In genomic region chrY:4160371-4160770, GRCm38 (mm10) we compare ENCODE assay signal across 22 mouse cellular contexts.
DNase-seq lines count a peak whose midpoint lies in the region; ATAC-seq and TF ChIP-seq lines count a peak whose summit lies in the region.
"Had no signal": no experiment of that assay in that cellular context is flagged by ENCODE, and none has a peak within 500 bp of the region (broad histone marks: within the 10 kb centered on the region; RNA-seq: fewer than 3 reads in every experiment).

No protein-coding gene starts in this region.

- no peak for TF ChIP-seq POLR2A in MEL (IDR thresholded peaks at IDR 0.05; ENCODE audit: control insufficient read depth in 1 of 2, insufficient read depth in 1 of 2, low read depth in 1 of 2, low read length in 2 of 2, poor library complexity in 1 of 2)
- TF ChIP-seq POLR2A in brain, embryonic 14.5 days (IDR thresholded peaks at IDR 0.05; ENCODE audit: borderline replicate concordance, extremely low read depth, insufficient read depth, insufficient read length, poor library complexity, severe bottlenecking) = no peak

- H3K79me2 ChIP-seq in MEL (ENCODE audit: control insufficient read depth, insufficient read depth, low read length, poor library complexity) = no peaks in the 10 kb centered on the region

- peak; percentile 71 for DNase-seq in 416B (ENCODE audit: low read depth)
- peak; percentile 62 for DNase-seq in MEL (ENCODE audit: low read depth, low spot score)
- DNase-seq in R1 (ENCODE audit: low read depth, low spot score) = peak; percentile 3
- peak; percentile 6 for DNase-seq in brain, embryonic 14.5 days (ENCODE audit: low read depth)
- no peak for DNase-seq in heart, postnatal 10 days
- no peak for DNase-seq in ovary, postnatal 36 days (ENCODE audit: low spot score)
- no peak for DNase-seq in hindbrain, embryonic 14.5 days (ENCODE audit: low spot score)
- no peak for DNase-seq in lung, postnatal 10 days
- DNase-seq: adrenal gland, adult 8-10 months; cerebellum, adult 2 months; gastrocnemius, postnatal 14 days; heart, adult 2 months; kidney, adult 8-10 months had no signal

- no peaks in the 10 kb centered on the region for H3K9me3 ChIP-seq in MEL (replicated peaks; ENCODE audit: insufficient read depth, low read length)
- no peaks in the 10 kb centered on the region for H3K9me3 ChIP-seq in hindbrain, embryonic 14.5 days (ENCODE audit: control insufficient read depth, low read length)
- H3K9me3 ChIP-seq: embryonic facial prominence, embryonic 10.5 days; G1E; heart, embryonic 15.5 days; hindbrain, embryonic 10.5 days; hindbrain, embryonic 15.5 days had no signal

- TF ChIP-seq EP300 in MEL (IDR thresholded peaks at IDR 0.05; ENCODE audit: low read depth in 1 of 2, low read length in 2 of 2) = no peak

- H3K4me3 ChIP-seq in MEL (ENCODE audit: control insufficient read depth in 1 of 2, insufficient read depth in 1 of 2, low read depth in 2 of 2, low read length in 2 of 2) = no peak overlapping the region
- H3K4me3 ChIP-seq in hindbrain, embryonic 14.5 days (replicated peaks; ENCODE audit: low read length) = no peak overlapping the region
- H3K4me3 ChIP-seq: embryonic facial prominence, embryonic 10.5 days; heart, adult 2 months; heart, embryonic 15.5 days; hindbrain, embryonic 10.5 days; hindbrain, embryonic 15.5 days had no signal

- H3K4me2 ChIP-seq in hindbrain, embryonic 14.5 days (replicated peaks) = no peak overlapping the region
- H3K4me2 ChIP-seq: heart, embryonic 11.5 days; heart, embryonic 15.5 days; hindbrain, embryonic 15.5 days had no signal

- intact Hi-C loops in heart, postnatal 10 days (cut with DNase I) = no loop called here

- H3K27me3 ChIP-seq in MEL (ENCODE audit: control insufficient read depth in 1 of 2, insufficient read depth in 2 of 2, low read length in 2 of 2) = no peaks in the 10 kb centered on the region
- no peaks in the 10 kb centered on the region for H3K27me3 ChIP-seq in hindbrain, embryonic 14.5 days (ENCODE audit: control insufficient read depth, insufficient read depth, low read length)
- H3K27me3 ChIP-seq: heart, embryonic 15.5 days; hindbrain, embryonic 15.5 days had no signal

- ATAC-seq in hindbrain, embryonic 14.5 days (ENCODE audit: low FRiP score) = no peak
- ATAC-seq: forebrain, embryonic 14.5 days; inflammation-experienced regulatory T-cells, adult 6 months; intestine, postnatal 0 days had no signal

- WGBS in hindbrain, embryonic 14.5 days = 71% methylated on average over 2 of the region's 2 CpGs

- no peak overlapping the region for H3K9ac ChIP-seq in MEL (ENCODE audit: control insufficient read depth, low read depth, low read length, poor library complexity, severe bottlenecking)
- no peak overlapping the region for H3K9ac ChIP-seq in hindbrain, embryonic 14.5 days
- H3K9ac ChIP-seq: heart, embryonic 15.5 days; hindbrain, embryonic 15.5 days had no signal

- no peak for TF ChIP-seq RAD21 in MEL (IDR thresholded peaks at IDR 0.05; ENCODE audit: low read depth, low read length)

- no peak for TF ChIP-seq CTCF in MEL (IDR thresholded peaks at IDR 0.05 in 2 of 3, conservative IDR thresholded peaks at IDR 0.05 in 1 of 3; ENCODE audit: control insufficient read depth in 1 of 3, insufficient read depth in 1 of 3, low read depth in 2 of 3, low read length in 3 of 3, poor library complexity in 1 of 3, severe bottlenecking in 1 of 3)
- TF ChIP-seq CTCF in brain, embryonic 14.5 days (IDR thresholded peaks at IDR 0.05; ENCODE audit: borderline replicate concordance, extremely low read depth, insufficient read depth, insufficient read length) = no peak

- no peak overlapping the region for H3K27ac ChIP-seq in MEL (ENCODE audit: control insufficient read depth, low read depth, low read length)
- H3K27ac ChIP-seq in hindbrain, embryonic 14.5 days = no peak overlapping the region
- H3K27ac ChIP-seq: embryonic facial prominence, embryonic 10.5 days; heart, adult 2 months; heart, embryonic 15.5 days; hindbrain, embryonic 10.5 days; hindbrain, embryonic 15.5 days had no signal

- no peaks in the 10 kb centered on the region for H3K4me1 ChIP-seq in MEL (ENCODE audit: control insufficient read depth in 1 of 2, insufficient read depth in 2 of 2, low read length in 2 of 2)
- no peaks in the 10 kb centered on the region for H3K4me1 ChIP-seq in hindbrain, embryonic 14.5 days (replicated peaks; ENCODE audit: control insufficient read depth, insufficient read depth, low read length)
- H3K4me1 ChIP-seq: embryonic facial prominence, embryonic 10.5 days; heart, embryonic 15.5 days; hindbrain, embryonic 10.5 days; hindbrain, embryonic 15.5 days had no signal

- no peaks in the 10 kb centered on the region for H3K36me3 ChIP-seq in MEL (ENCODE audit: control insufficient read depth in 1 of 2, insufficient read depth in 2 of 2, low read length in 2 of 2)
- no peaks in the 10 kb centered on the region for H3K36me3 ChIP-seq in hindbrain, embryonic 14.5 days (replicated peaks; ENCODE audit: control insufficient read depth, insufficient read depth)
- H3K36me3 ChIP-seq: embryonic facial prominence, embryonic 10.5 days; G1E; heart, embryonic 15.5 days; hindbrain, embryonic 10.5 days; hindbrain, embryonic 15.5 days had no signal

TF ChIP-seq in MEL, 35 proteins besides CTCF, POLR2A, EP300 and RAD21:
- TF ChIP-seq ZC3H11A (IDR thresholded peaks at IDR 0.05; ENCODE audit: low read depth, low read length) (no peak), MAZ (IDR thresholded peaks at IDR 0.05; ENCODE audit: low read depth, low read length) (no peak), USF1 (IDR thresholded peaks at IDR 0.05; ENCODE audit: low read depth, low read length) (no peak), UBTF (IDR thresholded peaks at IDR 0.05; ENCODE audit: borderline replicate concordance, insufficient read depth, low read depth, low read length) (no peak), POLR2AphosphoS2 (IDR thresholded peaks at IDR 0.05; ENCODE audit: low read length) (no peak), E2F4 (IDR thresholded peaks at IDR 0.05; ENCODE audit: borderline replicate concordance, low read depth, low read length) (no peak), MXI1 (IDR thresholded peaks at IDR 0.05; ENCODE audit: low read depth, low read length) (no peak), JUND (IDR thresholded peaks at IDR 0.05; ENCODE audit: low read depth, low read length) (no peak), MEF2A (IDR thresholded peaks at IDR 0.05; ENCODE audit: extremely low read depth, insufficient replicate concordance, low read depth, low read length, poor library complexity, severe bottlenecking) (no peak), MYC (IDR thresholded peaks at IDR 0.05; ENCODE audit: low read depth, low read length) (no peak), TCF12 (IDR thresholded peaks at IDR 0.05; ENCODE audit: low read depth, low read length) (no peak), TAL1 (IDR thresholded peaks at IDR 0.05; ENCODE audit: low read length) (no peak), CHD1 (IDR thresholded peaks at IDR 0.05; ENCODE audit: low read depth, low read length) (no peak), RCOR1 (IDR thresholded peaks at IDR 0.05; ENCODE audit: low read depth, low read length) (no peak), MYB (IDR thresholded peaks at IDR 0.05; ENCODE audit: low read depth, low read length) (no peak), CHD2 (IDR thresholded peaks at IDR 0.05; ENCODE audit: low read length) (no peak), NELFE (IDR thresholded peaks at IDR 0.05; ENCODE audit: low read depth, low read length) (no peak)

Comparison
In these comparisons a context has a peak if more than half of its experiments do, and no peak if none do; other contexts are left out.
1. DNase-seq: peak in 416B (single experiment), MEL (single experiment), R1 (single experiment) and brain, embryonic 14.5 days (single experiment); none in heart, postnatal 10 days (0 of 2), ovary, postnatal 36 days (single experiment), hindbrain, embryonic 14.5 days (single experiment) and lung, postnatal 10 days (single experiment).